Mouse (Mus musculus): ENCODE measurements around the gene Fbxw9.

Fbxw9 gene

GRCm38 (mm10) chr8:85084633-85085032 is 24.8 kb downstream of the Fbxw9 start:
- in situ Hi-C loops (cut with MboI), result loop anchor here (25.0 kb wide), 1 partner anchor 203 kb away; the partner anchor contains the start of genes Orc6 and Vps35

GRCm38 (mm10) chr8:85086238-85086637 is 26.4 kb downstream of the Fbxw9 start:
- in situ Hi-C loops (cut with MboI), result loop anchor here (25.0 kb wide), 1 partner anchor 201 kb away; the partner anchor contains the start of genes Orc6 and Vps35

DNA sequence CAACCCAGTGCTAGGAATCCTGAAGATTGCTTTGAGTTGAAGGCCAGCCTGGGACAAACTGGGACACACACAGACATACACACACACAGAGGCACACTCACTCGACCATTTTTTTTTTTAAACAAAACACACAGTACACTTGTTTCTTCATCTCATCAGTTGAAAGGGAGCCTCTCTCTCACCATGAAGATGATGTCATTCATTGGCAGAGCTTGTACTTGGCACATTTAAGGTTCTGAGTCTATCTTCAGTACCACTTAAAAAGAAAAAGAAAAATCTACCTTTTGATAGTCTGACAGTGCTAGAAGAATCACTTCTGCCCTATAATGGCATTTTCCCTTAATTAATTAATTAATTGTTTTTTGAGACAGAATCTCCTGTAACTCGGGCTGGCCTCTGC is 28.9 kb downstream of the Fbxw9 start:
- in situ Hi-C loops (cut with MboI), result loop anchor here (25.0 kb wide), 1 partner anchor 199 kb away; the partner anchor contains the start of genes Orc6 and Vps35

DNA sequence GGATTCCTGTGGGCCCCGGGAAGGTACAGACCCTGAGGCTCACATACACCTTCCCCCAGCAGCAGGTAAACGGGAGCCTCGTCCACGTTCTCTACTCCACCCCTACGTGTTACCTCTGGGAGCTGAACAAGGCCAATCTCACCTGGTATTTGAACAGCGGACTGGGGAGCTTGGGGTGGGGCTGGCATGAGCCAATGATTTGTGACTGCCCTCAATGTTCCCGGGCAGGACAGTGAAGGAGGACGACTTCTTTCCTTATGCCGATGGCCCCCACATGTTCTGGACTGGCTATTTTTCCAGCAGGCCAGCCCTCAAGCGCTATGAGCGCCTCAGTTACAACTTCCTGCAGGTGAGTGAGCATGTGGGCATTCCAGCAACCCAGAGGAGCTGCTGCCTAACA is 31.0 kb downstream of the Fbxw9 start:
- in situ Hi-C loops (cut with MboI), result loop anchor here (25.0 kb wide), 1 partner anchor 196 kb away; the partner anchor contains the start of genes Orc6 and Vps35

DNA sequence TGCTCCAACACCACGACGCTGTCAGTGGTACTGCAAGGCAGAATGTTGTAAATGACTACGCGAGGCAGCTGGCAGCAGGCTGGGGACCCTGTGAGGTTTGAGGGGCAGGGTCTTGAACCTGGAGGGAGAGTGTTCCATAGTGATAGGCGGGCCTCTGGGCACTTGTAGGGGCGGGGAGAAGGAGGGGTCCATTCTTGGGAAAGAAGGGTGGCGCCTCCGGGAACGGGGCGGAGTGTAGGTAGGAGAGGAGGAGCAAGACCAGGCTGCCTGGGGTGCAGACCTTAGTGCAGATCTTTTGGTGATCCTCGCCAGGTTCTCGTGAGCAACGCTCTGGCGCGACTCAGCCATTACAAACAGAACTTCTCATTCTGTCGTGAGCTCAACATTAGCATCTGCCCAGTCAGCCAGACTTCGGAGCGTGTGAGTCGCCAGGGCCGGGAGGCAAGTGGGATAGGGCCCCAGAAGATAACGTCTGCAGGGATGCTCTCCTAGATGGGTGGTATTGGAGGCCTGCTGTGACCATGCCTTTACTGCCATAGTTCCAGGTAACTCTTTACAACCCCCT is 31.8 kb downstream of the Fbxw9 start:
- in situ Hi-C loops (cut with MboI), result loop anchor here (25.0 kb wide), 1 partner anchor 196 kb away; the partner anchor contains the start of genes Orc6 and Vps35

- in situ Hi-C loops (cut with MboI), result loop anchor here (25.0 kb wide), 1 partner anchor 192 kb away; the partner anchor contains the start of genes Orc6 and Vps35
These were observed 35.2 kb downstream of the Fbxw9 start for GRCm38 (mm10) chr8:85095051-85095450.

DNA sequence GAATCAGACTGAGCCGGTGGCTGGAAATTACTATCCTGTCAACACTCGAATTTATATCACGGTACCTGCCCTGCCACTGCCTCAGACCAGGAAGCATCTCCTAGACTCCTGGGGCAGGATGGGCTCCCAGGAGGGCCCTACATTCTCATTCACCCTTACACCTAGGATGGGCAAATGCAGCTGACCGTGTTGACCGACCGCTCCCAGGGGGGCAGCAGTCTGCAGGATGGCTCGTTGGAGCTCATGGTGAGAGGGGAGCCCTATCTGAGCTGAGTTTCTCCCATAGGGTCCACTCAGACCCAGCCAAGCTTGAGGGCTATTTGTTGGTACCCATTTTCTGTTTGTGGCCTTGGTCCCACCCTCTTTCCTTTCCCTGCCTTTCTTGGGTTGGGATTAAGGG is 35.7 kb downstream of the Fbxw9 start:
- in situ Hi-C loops (cut with MboI), result loop anchor here (25.0 kb wide), 1 partner anchor 192 kb away; the partner anchor contains the start of genes Orc6 and Vps35

DNA sequence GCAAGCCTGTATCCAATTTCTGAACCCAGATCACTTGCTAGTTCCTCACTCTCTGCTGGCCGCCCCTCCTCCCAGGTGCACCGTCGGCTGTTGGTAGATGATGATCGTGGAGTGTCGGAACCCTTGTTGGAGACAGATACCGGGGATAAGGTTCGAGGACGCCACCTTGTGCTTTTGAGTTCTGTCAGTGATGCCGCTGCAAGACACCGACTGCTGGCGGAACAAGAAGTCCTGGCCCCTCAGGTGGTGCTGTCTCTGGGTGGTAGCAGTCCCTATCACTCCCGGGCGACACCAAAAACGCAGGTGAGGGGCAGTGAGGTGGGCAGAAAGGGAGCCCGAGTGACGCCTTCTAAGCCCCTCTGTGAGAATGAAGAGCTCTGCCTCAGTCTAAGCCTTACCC is 36.3 kb downstream of the Fbxw9 start:
- in situ Hi-C loops (cut with MboI), result loop anchor here (25.0 kb wide), 1 partner anchor 191 kb away; the partner anchor contains the start of genes Orc6 and Vps35

- in situ Hi-C loops (cut with MboI), result loop anchor here (25.0 kb wide), 1 partner anchor 190 kb away; the partner anchor contains the start of genes Orc6 and Vps35
These were observed 37.0 kb downstream of the Fbxw9 start for GRCm38 (mm10) chr8:85096850-85097249.

GRCm38 (mm10) chr8:85100076-85100665 is 40.3 kb downstream of the Fbxw9 start:
- in situ Hi-C loops (cut with MboI), result no loop called here

DNA sequence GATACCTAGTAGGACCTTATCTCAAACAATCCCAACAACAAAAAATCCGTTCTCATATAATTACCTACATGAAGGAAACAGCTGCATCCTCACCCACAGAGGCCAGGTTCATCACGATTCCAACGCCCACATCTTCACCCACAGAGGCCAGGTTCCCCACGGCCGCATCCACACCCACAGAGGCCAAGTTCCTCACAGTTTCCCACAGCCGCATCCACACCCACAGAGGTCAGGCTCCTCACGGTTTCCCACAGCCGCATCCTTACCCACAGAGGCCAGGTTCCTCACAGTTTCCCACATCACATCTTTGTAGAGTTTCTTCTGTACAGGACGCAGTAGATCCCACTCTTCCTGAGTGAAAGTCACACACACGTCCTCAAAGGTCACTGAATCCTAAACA is 53.4 kb downstream of the Fbxw9 start:
- in situ Hi-C loops (cut with MboI), result no loop called here

- in situ Hi-C loops (cut with MboI), result no loop called here
These were observed 55.6 kb downstream of the Fbxw9 start for GRCm38 (mm10) chr8:85115501-85115900.
